Mouse (Mus musculus) embryonic fibroblast, embryonic 13.5 days (primary cell): ENCODE data around the gene Hsd17b13.

Experiments
- CTCF ChIP-seq: IDR thresholded peaks from 2 replicates; pipeline ENCODE4 v1.5.1; 2011; ENCODE audit warnings: mild to moderate bottlenecking, control low read depth, low read length, moderate library complexity, borderline replicate concordance; ENCODE audit not compliant: insufficient read depth
- POLR2A ChIP-seq: IDR thresholded peaks from 2 replicates; pipeline ENCODE4 v1.6.1; 2011; ENCODE audit warnings: low read depth, mild to moderate bottlenecking, control low read depth, low read length, moderate library complexity

DNA sequence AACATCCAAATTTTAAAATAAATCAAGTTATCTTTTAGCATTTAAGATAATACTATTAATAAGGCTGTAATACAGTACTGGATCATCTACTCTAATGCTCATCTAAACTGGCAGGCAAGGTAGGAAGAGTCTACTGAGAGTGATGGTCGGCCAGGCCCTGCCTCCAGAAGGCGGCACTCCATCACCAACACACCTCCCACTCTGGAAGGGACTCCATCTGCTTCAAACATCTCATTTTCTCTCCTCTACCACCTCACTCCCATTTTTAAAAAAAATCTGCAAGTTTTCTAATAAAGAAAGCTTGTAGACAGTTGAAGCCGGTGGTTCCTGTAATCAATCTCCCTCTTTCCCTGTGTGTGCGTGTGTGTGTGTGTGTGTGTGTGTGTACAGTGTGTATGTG lies 69.4 kb downstream of the Hsd17b13 start:
- TF ChIP-seq CTCF (no peak), POLR2A (no peak)
